Mouse (Mus musculus) cerebellum, adult 11 months (tissue): ENCODE data around the gene Tdp2.
"Not testable (repeated sequence)": the region's sequence is repeated elsewhere in the genome, so short reads cannot be mapped to it uniquely, and the experiment has no call there.

Experiments used
- DNase-seq: peaks from one replicate; pipeline ENCODE4 v3.0.0; 2022

Tdp2 gene

DNA sequence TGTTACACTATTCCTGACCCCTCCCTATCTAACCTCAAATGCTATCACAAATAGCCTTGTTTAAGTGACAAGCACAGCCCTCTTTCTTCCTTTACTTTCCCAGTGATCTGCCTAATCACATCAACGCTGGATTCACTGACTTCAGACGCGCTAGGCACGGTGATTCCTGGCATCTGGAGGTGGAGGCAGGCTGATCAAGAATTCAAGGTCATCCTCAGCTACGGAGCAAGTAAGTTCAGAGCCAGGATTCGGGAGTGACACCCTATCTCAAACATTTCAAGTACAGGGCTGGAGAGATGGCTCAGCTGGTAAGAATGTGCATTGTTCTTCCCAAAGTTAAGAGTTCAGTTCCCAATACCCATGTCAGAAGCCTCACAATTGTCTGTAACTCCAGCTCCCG lies 5.4 kb upstream of the Tdp2 start:
- no peak for DNase-seq

DNA sequence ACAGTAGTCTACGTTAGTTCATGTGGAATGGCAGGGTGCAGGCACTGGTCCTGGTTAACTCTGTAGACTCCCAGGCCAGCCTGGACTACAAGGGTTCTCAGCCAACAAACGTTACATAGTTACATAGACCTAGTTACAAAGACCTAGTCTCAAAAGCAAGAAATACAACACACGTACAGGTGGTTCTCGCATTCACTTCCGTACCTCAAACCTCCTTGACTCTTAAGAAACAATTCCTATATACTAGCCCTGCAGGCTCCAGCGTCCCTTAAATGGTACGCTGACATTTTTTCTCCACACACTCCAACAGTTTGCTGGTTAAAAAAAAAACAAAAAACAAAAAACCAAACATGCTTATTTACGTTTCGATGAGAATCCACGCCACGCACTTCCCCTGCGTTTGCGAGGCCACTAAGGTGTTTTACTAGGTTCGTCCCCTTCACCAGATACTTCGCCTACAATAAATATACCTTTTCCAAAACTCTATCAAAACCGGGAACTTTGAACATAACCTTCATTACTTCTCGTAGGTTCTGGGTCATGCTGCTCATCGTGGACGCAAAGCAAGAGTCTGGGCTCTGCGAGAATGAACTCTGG lies 625 bp upstream of the Tdp2 start:
- no peak for DNase-seq

DNA sequence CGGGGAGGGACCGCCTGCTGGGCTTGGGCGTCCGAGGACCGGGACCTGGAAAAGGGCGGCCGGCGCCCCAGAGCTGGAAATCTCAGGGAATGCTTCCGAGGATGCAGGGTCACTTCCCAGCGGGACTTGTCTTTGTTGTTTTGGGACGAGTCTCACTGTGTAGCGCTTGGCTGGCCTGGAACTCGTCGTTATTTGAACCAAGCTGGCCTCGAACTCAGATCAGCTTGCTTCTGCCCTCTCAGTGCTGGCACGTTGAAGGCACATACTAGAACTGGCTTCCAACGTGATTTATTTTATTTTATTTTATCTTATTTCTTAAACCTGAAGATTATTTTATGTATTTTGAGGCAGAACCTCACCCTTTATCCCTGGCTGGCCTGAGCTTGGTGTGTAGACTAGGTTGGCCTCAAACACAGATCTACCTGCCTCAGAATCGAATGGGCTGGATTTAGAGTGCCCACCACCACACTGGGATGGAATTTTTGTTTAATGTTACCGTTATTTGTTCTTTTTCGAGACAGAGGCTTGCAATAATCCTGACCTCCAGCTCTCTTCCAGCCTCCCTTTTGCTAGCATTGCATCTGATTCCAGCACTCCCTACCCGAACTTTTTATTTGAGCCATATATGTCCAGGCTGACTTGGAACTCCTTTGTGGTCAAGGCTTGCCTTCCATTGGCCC lies 792 bp downstream of the Tdp2 start:
- DNase-seq: no peak

DNA sequence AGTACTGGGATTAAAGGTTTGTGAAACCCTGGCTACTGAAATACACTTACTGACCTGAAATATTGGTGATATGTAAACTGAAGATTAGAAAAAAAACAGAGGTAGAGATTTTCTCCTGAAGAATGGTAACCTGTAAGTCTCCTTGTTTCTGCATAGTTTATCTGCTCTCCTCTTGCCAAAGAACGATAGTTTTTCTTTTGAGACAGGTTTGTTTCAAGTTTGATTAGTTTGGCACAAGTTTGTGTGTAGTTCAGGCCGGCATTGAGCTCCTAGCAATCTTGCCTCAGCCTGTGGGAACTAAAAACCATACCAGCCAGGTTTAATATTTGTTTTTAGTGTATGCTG lies 1.3 kb downstream of the Tdp2 start:
- no peak for DNase-seq

DNA sequence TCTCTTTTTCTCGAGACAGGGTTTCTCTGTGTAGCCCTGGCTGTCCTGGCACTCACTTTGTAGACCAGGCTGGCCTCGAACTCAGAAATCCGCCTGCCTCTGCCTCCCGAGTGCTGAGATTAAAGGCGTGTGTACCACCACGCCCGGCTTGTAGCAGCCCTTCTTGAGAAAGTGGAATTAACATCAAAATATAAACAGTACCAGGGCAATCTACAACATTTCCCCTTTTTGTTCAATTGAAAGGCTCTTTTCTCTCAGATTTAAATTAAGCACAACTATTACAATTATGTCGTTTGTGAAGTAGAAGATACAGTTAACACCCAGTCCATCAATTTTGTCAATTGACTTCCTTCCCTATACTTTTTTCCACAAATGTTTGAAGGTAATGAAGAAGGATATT lies 6.3 kb downstream of the Tdp2 start:
- DNase-seq: not testable (repeated sequence)

- DNase-seq: no peak
Measured at GRCm38 (mm10) chr13:24839831-24840230, 8.4 kb downstream of the Tdp2 start.

- no peak for DNase-seq
Measured at GRCm38 (mm10) chr13:24841702-24842101, 10.2 kb downstream of the Tdp2 start.

DNA sequence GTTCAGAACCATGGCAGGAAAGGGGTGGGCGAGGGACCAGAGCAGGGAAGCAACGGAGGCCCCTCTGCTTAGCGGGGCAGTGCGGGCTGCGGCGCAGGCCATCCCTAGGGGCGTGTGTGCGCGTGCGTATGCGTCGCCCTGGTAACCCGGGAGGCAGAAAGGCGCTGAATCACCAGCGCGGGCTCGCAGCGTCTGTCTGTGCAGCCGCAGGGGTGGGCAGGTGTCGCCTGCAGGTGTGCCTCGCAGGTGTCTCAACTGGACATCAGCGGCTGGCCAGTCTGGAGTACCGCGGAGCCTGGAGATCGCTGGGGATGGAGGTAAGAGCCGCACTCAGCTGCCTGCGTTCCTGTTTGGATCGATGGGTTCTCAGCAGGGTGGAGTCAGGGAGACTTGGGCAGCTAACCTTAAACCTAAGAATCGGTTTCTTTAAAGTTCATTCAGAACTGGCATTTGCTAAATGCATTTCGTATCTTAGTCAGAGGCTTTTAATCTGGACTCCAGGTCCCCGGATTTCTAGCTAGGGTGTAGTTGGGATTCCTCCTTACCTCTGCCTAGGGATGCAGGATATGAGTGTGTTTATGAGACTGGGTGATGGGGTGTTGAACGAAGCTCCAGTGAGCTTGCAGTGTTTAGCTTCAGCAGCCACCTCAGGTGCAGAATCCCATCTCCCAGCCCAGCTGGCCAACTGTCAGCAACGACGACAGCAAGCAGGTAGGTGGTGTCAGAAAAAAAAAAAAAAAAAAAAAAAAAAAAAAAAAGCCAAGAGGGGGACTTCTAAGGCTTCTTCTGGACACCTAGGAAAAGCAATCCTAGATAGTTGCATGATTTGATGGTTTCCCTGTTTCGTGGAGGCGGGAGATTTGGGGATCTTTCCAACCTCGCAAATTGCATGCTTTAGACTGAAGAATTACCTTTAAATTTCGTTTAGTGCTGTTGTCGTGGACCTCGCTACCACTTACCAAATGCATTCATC lies 13.8 kb downstream of the Tdp2 start, which contains the start of gene D130043K22Rik:
Gene D130043K22Rik, plus strand, starts transcription at position 153 of the 973 bp plus-strand sequence.
- DNase-seq: peak; percentile 56

DNA sequence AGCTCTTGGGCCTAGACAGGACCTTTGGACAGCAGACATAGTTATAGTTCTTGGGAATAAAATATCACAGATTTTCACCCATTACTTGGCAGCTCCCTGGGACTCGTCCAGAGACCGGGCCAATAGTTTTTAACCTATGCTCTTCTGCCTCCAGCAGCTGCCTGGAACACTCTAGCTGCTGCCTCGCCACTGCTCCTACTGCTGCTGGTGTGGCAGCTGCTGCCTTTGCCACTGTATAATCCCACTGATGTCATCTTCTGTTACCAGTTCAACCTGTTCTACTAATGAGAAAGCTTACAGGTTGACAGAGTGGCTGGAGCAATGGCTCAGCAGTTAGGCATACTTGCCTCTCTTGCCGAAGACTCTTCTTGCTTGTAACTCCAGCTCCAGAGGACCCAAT lies 17.8 kb downstream of the Tdp2 start:
- DNase-seq: no peak

GRCm38 (mm10) chr13:24851989-24852388 lies 20.5 kb downstream of the Tdp2 start:
- DNase-seq: no peak

GRCm38 (mm10) chr13:24852570-24852969 lies 21.1 kb downstream of the Tdp2 start:
- no peak for DNase-seq

- DNase-seq: no peak
Measured at GRCm38 (mm10) chr13:24859115-24859514, 27.6 kb downstream of the Tdp2 start.

DNA sequence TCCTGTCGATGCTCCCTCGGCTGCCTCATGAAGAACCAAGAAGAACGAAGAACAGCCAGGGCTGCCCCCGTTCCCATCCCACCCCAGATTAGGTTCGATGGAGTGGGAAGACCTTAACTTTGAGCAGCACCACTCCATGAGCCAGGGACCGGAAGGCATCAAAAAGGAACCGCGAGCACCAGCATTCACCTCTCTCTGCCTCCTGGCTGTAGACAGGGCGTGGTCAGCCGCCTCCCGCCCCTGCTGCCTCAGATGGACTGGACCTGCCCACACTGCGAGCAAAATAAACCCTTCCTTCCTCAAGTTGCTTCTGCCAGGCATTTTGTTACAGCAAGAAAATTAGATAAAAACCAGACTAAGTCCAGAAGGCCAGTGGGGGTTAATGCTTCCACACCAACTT lies 29.6 kb downstream of the Tdp2 start:
- DNase-seq: no peak

- no peak for DNase-seq
Measured at GRCm38 (mm10) chr13:24862021-24862420, 30.5 kb downstream of the Tdp2 start.

DNA sequence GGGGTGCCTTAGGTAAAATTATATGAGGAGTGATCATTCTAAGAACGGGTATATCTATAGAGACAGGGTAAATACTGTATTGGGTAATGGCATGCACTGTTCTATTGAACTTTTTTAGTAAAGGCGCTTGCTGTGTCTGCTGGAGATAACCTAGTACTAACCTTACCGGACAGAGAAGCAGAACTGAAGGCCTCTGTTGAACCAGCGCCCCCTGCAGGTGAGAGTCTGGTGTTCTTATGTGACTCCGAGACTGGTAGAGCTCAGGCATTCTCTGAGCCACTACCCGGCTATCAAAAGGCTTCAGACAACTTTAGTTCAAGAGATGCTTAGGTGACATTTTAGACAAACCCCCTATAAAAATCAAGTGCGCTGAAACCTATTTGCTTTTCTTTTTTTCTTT lies 31.0 kb downstream of the Tdp2 start:
- peak; percentile 46 for DNase-seq

DNA sequence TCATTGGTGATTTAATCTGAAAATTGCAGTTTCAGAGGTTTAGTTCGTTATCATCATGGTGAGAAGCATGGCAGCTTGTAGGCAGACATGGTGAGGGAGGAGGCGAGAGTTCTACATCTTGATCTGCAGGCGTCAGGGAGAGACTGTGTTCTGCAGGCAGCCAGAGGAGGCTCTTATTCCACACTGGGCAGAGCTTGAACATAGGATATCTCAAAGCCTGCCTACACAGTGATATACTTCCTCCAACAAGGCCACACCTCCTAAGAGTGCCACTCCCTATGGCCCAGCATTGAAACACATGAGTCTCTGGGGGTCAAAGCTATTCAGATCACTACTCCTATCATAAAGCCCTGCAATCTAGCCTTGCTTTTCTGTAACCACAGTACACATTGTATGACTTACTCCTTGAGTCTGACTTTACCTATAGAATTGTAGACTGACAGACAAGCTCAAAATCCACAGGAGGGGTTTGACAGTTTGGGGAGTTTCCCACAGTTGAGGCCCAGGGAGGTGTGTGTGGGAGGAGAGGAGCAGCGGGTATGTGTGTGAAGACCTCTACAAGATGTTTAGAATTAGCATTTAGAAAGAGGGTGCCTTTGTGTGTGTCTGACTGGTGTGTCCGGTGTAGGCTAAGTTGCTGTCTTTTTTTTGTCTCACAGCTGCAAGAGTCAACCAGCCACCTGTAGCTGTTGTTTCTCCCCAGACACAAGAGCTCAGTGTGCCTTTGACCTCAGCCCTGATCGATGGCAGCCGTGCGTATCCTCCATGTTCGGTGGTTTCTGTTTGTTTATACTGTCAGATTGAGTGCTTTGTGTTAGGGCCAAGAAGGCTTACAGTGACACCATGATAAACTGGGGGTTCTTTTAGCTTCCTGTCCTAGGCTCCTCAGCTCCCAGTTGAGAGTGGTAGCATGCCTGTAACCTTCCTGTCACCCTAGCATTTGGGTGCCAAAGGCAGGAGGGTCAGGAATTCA lies 35.2 kb downstream of the Tdp2 start:
- no peak for DNase-seq

GRCm38 (mm10) chr13:24867789-24868188 lies 36.3 kb downstream of the Tdp2 start:
- no peak for DNase-seq

- no peak for DNase-seq
Measured at GRCm38 (mm10) chr13:24868233-24868632, 36.8 kb downstream of the Tdp2 start.

- no peak for DNase-seq
Measured at GRCm38 (mm10) chr13:24879359-24880040, 48.0 kb downstream of the Tdp2 start.

- no peak for DNase-seq
Measured at GRCm38 (mm10) chr13:24880208-24880607, 48.7 kb downstream of the Tdp2 start.

GRCm38 (mm10) chr13:24880704-24881103 lies 49.2 kb downstream of the Tdp2 start:
- no peak for DNase-seq

DNA sequence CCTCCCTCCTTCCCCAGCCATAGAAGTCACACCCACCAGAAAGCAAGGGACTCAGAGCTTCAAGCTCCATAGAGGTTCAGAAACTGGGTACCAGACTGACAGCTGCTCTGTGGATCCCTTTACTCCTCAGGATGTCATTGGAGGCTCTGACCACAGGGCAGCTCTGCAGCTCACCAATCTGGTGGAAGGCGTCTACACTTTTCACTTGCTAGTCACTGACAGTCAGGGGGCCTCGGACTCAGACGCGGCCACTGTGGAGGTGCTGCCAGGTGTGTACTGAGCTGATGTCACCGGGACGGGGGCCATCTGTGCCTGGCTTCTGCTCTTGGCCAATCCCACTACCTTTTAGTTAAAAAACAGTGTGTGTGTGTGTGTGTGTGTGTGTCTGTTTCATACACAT lies 50.9 kb downstream of the Tdp2 start:
- no peak for DNase-seq
